Mouse (Mus musculus): ENCODE measurements around the gene Atad2b. TPM values are rescaled to one million over a fixed set of nuclear protein-coding genes. Genes with fewer than 3 reads are reported as not detected.
A peak's percentile ranks its signal among the peaks of the same experiment; 100 is the strongest.

Gene Atad2b
- total and polyA plus RNA-seq, 3 experiments: 6.9 to 10.3 (median 7.3) TPM

- TF ChIP-seq POLR2AphosphoS2 (IDR thresholded peaks at IDR 0.05; ENCODE audit: low read depth, low read length) (no peak), ZMIZ1 (IDR thresholded peaks at IDR 0.05; ENCODE audit: low read depth, low read length) (peak; percentile 48), MYC (IDR thresholded peaks at IDR 0.05; ENCODE audit: low read depth, low read length) (peak; percentile 75), CTCF (conservative IDR thresholded peaks at IDR 0.05 in 1 of 2, IDR thresholded peaks at IDR 0.05 in 1 of 2; ENCODE audit: low read depth in 2 of 2, low read length in 2 of 2) (no peak), IRF4 (IDR thresholded peaks at IDR 0.05; ENCODE audit: low read depth, low read length) (peak; percentile 96), SMC3 (IDR thresholded peaks at IDR 0.05; ENCODE audit: low read depth, low read length) (no peak), PAX5 (IDR thresholded peaks at IDR 0.05; ENCODE audit: low read length) (no peak), JUN (IDR thresholded peaks at IDR 0.05; ENCODE audit: insufficient read depth, low read depth, low read length) (peak; percentile 17; the same call in 1 of the 2 replicates), UBTF (IDR thresholded peaks at IDR 0.05; ENCODE audit: low read depth, low read length) (no peak; the same call in 1 of the 2 replicates), MAX (IDR thresholded peaks at IDR 0.05; ENCODE audit: low read length) (peak; percentile 26), NELFE (IDR thresholded peaks at IDR 0.05; ENCODE audit: low read depth, low read length) (no peak), POLR2A (IDR thresholded peaks at IDR 0.05; ENCODE audit: low read depth, low read length) (peak; percentile 57), TCF12 (IDR thresholded peaks at IDR 0.05; ENCODE audit: low read depth, low read length) (peak; percentile 58; the same call in 1 of the 2 replicates), KAT2A (IDR thresholded peaks at IDR 0.05; ENCODE audit: insufficient replicate concordance, low read length) (no peak), SIN3A (IDR thresholded peaks at IDR 0.05; ENCODE audit: low read length) (peak; percentile 85), RAD21 (IDR thresholded peaks at IDR 0.05; ENCODE audit: low read depth, low read length) (no peak), USF1 (IDR thresholded peaks at IDR 0.05; ENCODE audit: low read depth, low read length) (no peak)
Observed at GRCm38 (mm10) chr12:4917805-4918591, 845 bp downstream of the Atad2b start (continued).

- in situ Hi-C loops (cut with MboI; ENCODE audit: low pct_ligation_motif_present, low pct_unique_long_range_greater_than_20kb, low sequenced_read_pairs) (no loop called here), dilution Hi-C loops (cut with MboI; ENCODE audit: extremely low pct_ligation_motif_present, extremely low pct_unique_long_range_greater_than_20kb, low sequenced_read_pairs) (no loop called here)
- TF ChIP-seq CTCF (conservative IDR thresholded peaks at IDR 0.05 in 1 of 2, IDR thresholded peaks at IDR 0.05 in 1 of 2; ENCODE audit: low read depth in 2 of 2, low read length in 2 of 2) (no peak), MAZ (IDR thresholded peaks at IDR 0.05; ENCODE audit: low read depth, low read length) (no peak), RCOR1 (conservative IDR thresholded peaks at IDR 0.05; ENCODE audit: low read depth, low read length) (no peak), ZKSCAN1 (IDR thresholded peaks at IDR 0.05; ENCODE audit: borderline replicate concordance, low read depth, low read length) (no peak), GABPA (IDR thresholded peaks at IDR 0.05; ENCODE audit: insufficient replicate concordance, low read depth, low read length) (no peak), USF2 (conservative IDR thresholded peaks at IDR 0.05; ENCODE audit: low read depth, low read length) (no peak), TCF12 (IDR thresholded peaks at IDR 0.05; ENCODE audit: low read depth, low read length) (no peak), NRF1 (IDR thresholded peaks at IDR 0.05; ENCODE audit: low read depth, low read length) (no peak), ZMIZ1 (IDR thresholded peaks at IDR 0.05; ENCODE audit: low read depth, low read length) (no peak), E2F4 (IDR thresholded peaks at IDR 0.05; ENCODE audit: insufficient replicate concordance, low read depth, low read length) (no peak), CHD2 (IDR thresholded peaks at IDR 0.05; ENCODE audit: low read length) (no peak), MEF2A (IDR thresholded peaks at IDR 0.05; ENCODE audit: borderline replicate concordance, low read depth, low read length) (no peak), TBP (conservative IDR thresholded peaks at IDR 0.05; ENCODE audit: low read depth, low read length) (no peak), RAD21 (IDR thresholded peaks at IDR 0.05; ENCODE audit: low read depth, low read length) (no peak), USF1 (IDR thresholded peaks at IDR 0.05; ENCODE audit: low read depth, low read length) (no peak), ETS1 (conservative IDR thresholded peaks at IDR 0.05; ENCODE audit: low read depth, low read length) (no peak)
Observed at GRCm38 (mm10) chr12:4928197-4928596, 11.0 kb downstream of the Atad2b start.

More at GRCm38 (mm10) chr12:4928197-4928596, 11.0 kb downstream of the Atad2b start:
- Histone ChIP-seq H3K36me3 (replicated peaks in 1 of 2; ENCODE audit: control insufficient read depth in 1 of 2, insufficient read depth in 1 of 2, low read length in 1 of 2) (peaks cover 0 to 7% of the 10 kb centered on the region in 2 experiments), H3K4me1 (ENCODE audit: control insufficient read depth in 1 of 2, insufficient read depth in 2 of 2) (peaks cover 0 to 8% of the 10 kb centered on the region in 2 experiments; a peak in 1 of 4 replicates), H3K9me3 (replicated peaks; ENCODE audit: low read length) (no peaks in the 10 kb centered on the region), H3K4me2 (ENCODE audit: insufficient read depth, low read depth, poor library complexity, severe bottlenecking) (no peak overlapping the region), H3K27me3 (replicated peaks) (no peaks in the 10 kb centered on the region), H3K9ac (ENCODE audit: insufficient read depth, low read depth) (no peak overlapping the region), H3K79me2 (replicated peaks; ENCODE audit: control insufficient read depth, extremely low read depth, insufficient read depth, poor library complexity, severe bottlenecking) (peaks cover 18% of the 10 kb centered on the region), H3K27ac (ENCODE audit: insufficient read depth, low read depth) (no peak overlapping the region), H3K4me3 (replicated peaks in 1 of 3; ENCODE audit: low read depth in 2 of 3, low read length in 2 of 3, poor library complexity in 1 of 3) (no peak overlapping the region)
- no peak for DNase-seq (ENCODE audit: extremely low read depth)
